Mouse (Mus musculus): ENCODE results near the gene Crbn. TPM values are rescaled to one million over a fixed set of nuclear protein-coding genes. Genes with fewer than 3 reads are reported as not detected.
A peak's percentile ranks its signal among the peaks of the same experiment; 100 is the strongest.

Gene Crbn
- 44.9 and 53.5 TPM in 2 replicates for polyA plus RNA-seq (2015; fragmentation: Nextera tagmentation; extraction: Ambion mirVana)

DNA sequence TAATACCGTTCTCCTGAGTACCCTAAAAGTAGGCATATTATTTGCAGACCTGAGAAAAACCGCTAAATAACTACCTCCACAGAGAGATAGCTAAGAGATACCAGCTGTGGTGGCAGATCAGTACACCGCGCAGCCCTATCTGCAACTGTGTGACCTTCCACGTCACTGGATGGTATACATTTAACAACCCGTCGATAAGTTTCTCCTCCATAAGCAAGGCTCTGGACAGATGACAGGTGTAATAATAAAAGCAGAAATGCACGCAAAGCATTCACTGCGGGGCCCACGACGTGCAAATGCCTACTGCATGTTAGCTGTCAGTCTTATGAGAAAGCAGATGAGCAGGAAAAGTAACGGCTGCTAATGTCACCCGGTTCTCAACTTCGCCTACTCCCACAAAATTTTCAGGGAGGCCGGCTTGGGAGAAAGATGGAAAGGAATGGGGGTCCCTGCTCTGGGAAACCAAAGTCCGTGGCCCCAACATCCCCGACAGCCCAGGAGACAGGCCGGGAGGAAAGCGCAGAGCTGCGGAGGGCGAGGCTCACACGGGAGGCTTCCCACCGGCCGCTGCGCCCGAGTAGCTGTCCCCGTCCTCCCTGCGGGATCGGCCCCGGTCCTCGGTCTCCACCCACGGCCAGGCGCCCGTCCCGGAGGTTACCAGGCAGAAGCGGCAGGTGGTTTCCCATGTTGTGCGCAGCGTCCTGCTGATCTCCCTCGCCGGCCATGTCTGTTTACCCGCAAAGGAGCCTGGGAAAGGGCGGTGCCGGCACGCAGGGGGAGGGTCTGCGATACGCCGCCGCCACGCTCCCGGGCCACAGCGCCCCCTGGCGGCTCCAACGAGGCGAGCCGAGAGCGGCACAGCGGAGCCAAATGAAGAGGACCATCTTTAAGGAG lies at the start of gene Crbn:
Gene Crbn (minus strand): TSS at position 745 of the 894 bp plus-strand sequence.
- Histone ChIP-seq H3K4me3 (peak within 1 kb of the TSS; percentile 85), H3K4me2 (peak within 1 kb of the TSS; percentile 92), H3K27ac (no peak within 1 kb of the TSS), H3K36me3 (peaks cover 10% of the 10 kb centered on the region), H3K9ac (peak within 1 kb of the TSS; percentile 89), H3K27me3 (no peaks in the 10 kb centered on the region), H3K4me1 (peaks cover 11% of the 10 kb centered on the region), H3K9me3 (no peaks in the 10 kb centered on the region)
- WGBS: 2% methylated on average over 57 of the region's 57 CpGs
- peak; percentile 91 for ATAC-seq (ENCODE audit: insufficient number of reproducible peaks, insufficient read depth, low FRiP score, low TSS enrichment, low read depth)

DNA sequence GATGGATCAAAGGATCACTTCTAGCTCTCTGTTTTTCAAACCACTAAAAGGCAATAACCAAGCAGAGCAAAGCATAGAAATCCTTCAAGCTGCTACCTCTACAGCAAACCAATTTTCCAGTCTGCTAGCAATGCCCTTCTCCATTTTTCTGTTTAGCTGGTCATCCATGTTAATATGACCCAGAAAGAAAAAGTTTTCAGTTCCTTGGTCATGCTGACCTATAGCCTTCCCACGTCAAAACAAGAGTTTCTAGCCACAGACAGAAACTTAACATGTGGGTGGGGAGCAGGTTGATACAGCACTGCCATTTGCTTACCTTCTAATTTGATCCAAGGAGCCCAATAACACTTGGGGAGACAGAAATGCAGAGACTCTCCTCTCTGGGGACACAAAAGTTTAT lies 40.3 kb upstream of the Crbn start:
- no peaks in the 10 kb centered on the region for H3K4me1 ChIP-seq
- no peak overlapping the region for H3K27ac ChIP-seq
- H3K4me3 ChIP-seq: no peak overlapping the region
- no peaks in the 10 kb centered on the region for H3K27me3 ChIP-seq
- 50% methylated on average over 1 of the region's 1 CpGs for WGBS
- no peak overlapping the region for H3K4me2 ChIP-seq
- H3K9me3 ChIP-seq: no peaks in the 10 kb centered on the region; the same call in 1 of the 2 replicates
- no peaks in the 10 kb centered on the region for H3K36me3 ChIP-seq
- no peak for ATAC-seq (ENCODE audit: insufficient number of reproducible peaks, insufficient read depth, low FRiP score, low TSS enrichment, low read depth)
- H3K9ac ChIP-seq: no peak overlapping the region

DNA sequence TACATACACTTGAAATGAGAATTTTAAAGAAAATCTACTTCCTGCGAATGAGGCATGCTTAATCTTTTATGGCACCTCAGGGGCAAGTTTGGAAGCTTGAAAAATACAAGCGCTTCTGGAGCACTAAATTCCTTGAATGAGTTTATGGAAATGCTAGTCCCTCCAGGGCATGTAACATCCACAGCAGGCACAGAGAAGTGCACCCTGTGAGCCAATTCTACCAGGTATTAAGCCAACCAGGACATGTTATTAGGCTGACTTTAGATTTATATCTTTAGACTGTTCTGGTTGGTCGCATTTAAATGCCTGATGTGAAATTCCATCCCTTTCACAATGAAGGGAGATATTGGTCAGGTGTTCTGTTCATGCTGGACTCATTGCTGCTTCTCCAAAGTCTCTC lies 38.2 kb upstream of the Crbn start:
- no peak overlapping the region for H3K27ac ChIP-seq
- no peaks in the 10 kb centered on the region for H3K9me3 ChIP-seq
- ATAC-seq (ENCODE audit: insufficient number of reproducible peaks, insufficient read depth, low FRiP score, low TSS enrichment, low read depth): no peak
- H3K4me1 ChIP-seq: no peaks in the 10 kb centered on the region
- 72% methylated on average over 3 of the region's 3 CpGs for WGBS
- no peaks in the 10 kb centered on the region for H3K36me3 ChIP-seq
- H3K4me2 ChIP-seq: no peak overlapping the region
- H3K9ac ChIP-seq: no peak overlapping the region
- H3K4me3 ChIP-seq: no peak overlapping the region
- H3K27me3 ChIP-seq: no peaks in the 10 kb centered on the region

DNA sequence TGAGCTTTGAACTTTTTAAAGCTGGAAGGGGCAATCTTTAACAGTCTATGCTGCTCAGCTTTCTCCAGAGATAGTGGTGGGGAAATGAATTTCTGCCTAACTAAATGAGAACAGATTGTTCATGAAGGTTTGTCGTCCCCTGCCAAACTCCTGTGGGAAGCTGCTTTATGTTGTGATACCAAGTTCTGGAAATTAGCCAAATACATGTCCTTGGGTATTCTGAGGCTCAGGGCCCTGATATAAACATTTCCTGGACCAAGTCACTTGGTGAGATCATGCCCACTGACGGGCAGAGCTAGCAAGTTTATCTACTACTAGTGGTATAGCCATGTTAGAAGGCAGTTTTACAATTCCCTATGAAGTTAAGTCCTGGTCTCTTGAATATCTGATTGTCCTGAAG lies 35.4 kb upstream of the Crbn start:
- Histone ChIP-seq H3K4me2 (no peak overlapping the region), H3K27me3 (no peaks in the 10 kb centered on the region), H3K36me3 (no peaks in the 10 kb centered on the region), H3K9ac (no peak overlapping the region), H3K27ac (no peak overlapping the region), H3K4me1 (no peaks in the 10 kb centered on the region), H3K9me3 (no peaks in the 10 kb centered on the region), H3K4me3 (no peak overlapping the region)
- ATAC-seq (ENCODE audit: insufficient number of reproducible peaks, insufficient read depth, low FRiP score, low TSS enrichment, low read depth): no peak
- WGBS: 63% methylated on average over 2 of the region's 2 CpGs

DNA sequence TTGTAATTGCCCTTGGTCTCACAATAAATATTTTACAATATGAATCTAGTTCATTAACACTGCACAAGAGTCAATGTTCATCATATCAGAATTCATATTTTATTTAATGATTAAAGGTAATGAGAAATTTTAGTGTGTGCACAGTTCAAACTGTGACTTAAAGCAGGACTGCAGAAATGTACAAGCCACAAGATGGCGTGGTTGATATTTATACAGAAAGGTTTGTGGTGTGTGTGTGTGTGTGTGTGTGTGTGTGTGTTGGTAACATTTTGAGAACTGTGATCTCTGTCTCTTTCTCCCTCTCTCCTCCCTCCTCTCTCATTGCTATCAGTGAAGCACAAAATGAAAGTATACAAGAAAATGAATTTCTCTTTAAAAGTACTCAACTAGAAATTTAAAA lies 22.5 kb upstream of the Crbn start:
- no peak overlapping the region for H3K27ac ChIP-seq
- no peak for ATAC-seq (ENCODE audit: insufficient number of reproducible peaks, insufficient read depth, low FRiP score, low TSS enrichment, low read depth)
- no peaks in the 10 kb centered on the region for H3K36me3 ChIP-seq
- H3K9me3 ChIP-seq: no peaks in the 10 kb centered on the region
- H3K4me2 ChIP-seq: no peak overlapping the region
- WGBS: 66% methylated on average over 1 of the region's 1 CpGs
- H3K9ac ChIP-seq: no peak overlapping the region
- no peaks in the 10 kb centered on the region for H3K4me1 ChIP-seq
- no peaks in the 10 kb centered on the region for H3K27me3 ChIP-seq
- H3K4me3 ChIP-seq: no peak overlapping the region

DNA sequence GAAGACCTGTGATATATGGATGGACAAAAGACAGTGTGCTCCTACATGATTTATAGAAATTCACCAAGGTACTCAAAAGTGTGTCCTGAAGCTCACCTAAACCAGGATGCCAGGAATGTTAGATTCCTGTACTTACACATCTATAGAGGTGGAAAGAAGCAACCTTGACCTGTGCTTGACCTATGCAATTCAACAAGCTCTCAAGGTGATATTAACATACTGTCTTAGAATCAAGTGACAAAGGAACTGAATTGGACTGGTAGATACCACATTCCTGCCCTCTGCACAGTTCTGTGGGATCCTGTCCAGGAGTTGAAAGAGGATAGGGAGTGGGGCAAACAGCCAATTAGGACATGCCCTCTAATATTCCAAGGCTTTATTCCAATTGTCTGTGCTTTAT lies 20.7 kb upstream of the Crbn start:
- Histone ChIP-seq H3K36me3 (no peaks in the 10 kb centered on the region), H3K9me3 (no peaks in the 10 kb centered on the region), H3K4me3 (no peak overlapping the region), H3K27me3 (no peaks in the 10 kb centered on the region), H3K4me2 (no peak overlapping the region), H3K9ac (no peak overlapping the region), H3K27ac (no peak overlapping the region), H3K4me1 (no peaks in the 10 kb centered on the region)
- no peak for ATAC-seq (ENCODE audit: insufficient number of reproducible peaks, insufficient read depth, low FRiP score, low TSS enrichment, low read depth)

DNA sequence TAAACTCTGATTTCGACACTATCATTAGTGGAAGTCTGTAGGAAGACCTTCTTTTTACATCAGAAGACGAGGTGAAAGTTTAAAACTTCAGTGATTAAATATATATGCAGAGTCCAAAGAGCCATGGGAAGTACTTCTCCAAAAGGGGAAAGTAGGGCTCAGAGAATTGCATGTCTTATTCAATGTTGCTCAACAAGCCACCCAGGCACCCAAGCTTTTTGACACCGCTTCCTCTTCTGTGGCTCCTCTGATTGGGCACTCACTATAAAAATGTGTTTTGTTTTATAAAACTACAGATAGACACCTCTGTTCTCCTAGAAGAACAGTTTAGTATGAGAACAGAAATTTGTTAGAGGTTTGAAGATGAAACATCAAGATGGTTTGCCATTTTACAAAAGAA lies 20.0 kb upstream of the Crbn start:
- H3K36me3 ChIP-seq: no peaks in the 10 kb centered on the region
- H3K27ac ChIP-seq: no peak overlapping the region
- ATAC-seq (ENCODE audit: insufficient number of reproducible peaks, insufficient read depth, low FRiP score, low TSS enrichment, low read depth): no peak
- no peak overlapping the region for H3K4me3 ChIP-seq
- H3K4me2 ChIP-seq: no peak overlapping the region
- no peaks in the 10 kb centered on the region for H3K27me3 ChIP-seq
- no peak overlapping the region for H3K9ac ChIP-seq
- 71% methylated on average over 3 of the region's 3 CpGs for WGBS
- no peaks in the 10 kb centered on the region for H3K4me1 ChIP-seq
- no peaks in the 10 kb centered on the region for H3K9me3 ChIP-seq

DNA sequence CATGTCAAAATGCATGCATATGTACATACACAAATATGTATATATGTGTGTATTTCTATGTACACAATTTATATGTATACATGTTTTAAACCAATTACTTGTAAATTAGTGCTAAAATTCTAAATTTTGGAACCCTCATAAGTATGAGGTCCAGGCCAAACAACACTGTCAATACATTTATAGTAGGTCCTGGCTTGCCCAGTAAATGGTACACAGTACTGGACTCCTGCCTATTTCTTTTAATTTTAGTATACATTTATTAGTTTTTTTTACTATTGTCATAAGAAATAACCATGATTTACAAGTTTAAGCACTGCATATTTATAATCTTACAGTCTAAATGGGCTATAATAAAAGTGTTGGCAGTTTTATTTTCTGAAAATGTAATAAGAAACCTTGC lies 19.4 kb upstream of the Crbn start:
- no peak overlapping the region for H3K27ac ChIP-seq
- no peak for ATAC-seq (ENCODE audit: insufficient number of reproducible peaks, insufficient read depth, low FRiP score, low TSS enrichment, low read depth)
- H3K9me3 ChIP-seq: no peaks in the 10 kb centered on the region
- no peaks in the 10 kb centered on the region for H3K36me3 ChIP-seq
- no peaks in the 10 kb centered on the region for H3K4me1 ChIP-seq
- H3K4me3 ChIP-seq: no peak overlapping the region
- no peaks in the 10 kb centered on the region for H3K27me3 ChIP-seq
- no peak overlapping the region for H3K9ac ChIP-seq
- H3K4me2 ChIP-seq: no peak overlapping the region

DNA sequence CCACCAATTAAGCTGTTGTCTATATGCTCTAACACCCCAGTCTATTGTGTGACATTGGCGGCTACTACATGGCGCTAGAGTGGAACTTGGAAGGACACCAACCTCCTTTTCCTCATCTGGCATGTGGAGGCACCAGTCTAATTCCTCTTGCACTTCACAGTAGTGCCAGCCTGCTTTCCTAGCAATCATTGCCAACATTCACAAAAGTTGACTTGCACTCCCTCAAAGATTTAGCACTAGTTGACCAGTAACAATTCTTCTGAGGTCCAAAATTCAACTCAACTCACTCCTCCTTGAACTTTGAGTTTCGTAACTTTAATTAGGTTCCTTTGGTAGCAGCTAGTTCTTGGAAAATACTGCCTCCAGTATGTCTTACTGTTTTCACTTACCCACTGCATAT lies 10.8 kb upstream of the Crbn start:
- no peak overlapping the region for H3K4me2 ChIP-seq
- no peaks in the 10 kb centered on the region for H3K4me1 ChIP-seq
- no peaks in the 10 kb centered on the region for H3K36me3 ChIP-seq
- WGBS: 86% methylated on average over 3 of the region's 3 CpGs
- no peaks in the 10 kb centered on the region for H3K9me3 ChIP-seq
- no peak overlapping the region for H3K27ac ChIP-seq
- H3K4me3 ChIP-seq: no peak overlapping the region
- H3K27me3 ChIP-seq: no peaks in the 10 kb centered on the region
- no peak for ATAC-seq (ENCODE audit: insufficient number of reproducible peaks, insufficient read depth, low FRiP score, low TSS enrichment, low read depth)
- no peak overlapping the region for H3K9ac ChIP-seq

DNA sequence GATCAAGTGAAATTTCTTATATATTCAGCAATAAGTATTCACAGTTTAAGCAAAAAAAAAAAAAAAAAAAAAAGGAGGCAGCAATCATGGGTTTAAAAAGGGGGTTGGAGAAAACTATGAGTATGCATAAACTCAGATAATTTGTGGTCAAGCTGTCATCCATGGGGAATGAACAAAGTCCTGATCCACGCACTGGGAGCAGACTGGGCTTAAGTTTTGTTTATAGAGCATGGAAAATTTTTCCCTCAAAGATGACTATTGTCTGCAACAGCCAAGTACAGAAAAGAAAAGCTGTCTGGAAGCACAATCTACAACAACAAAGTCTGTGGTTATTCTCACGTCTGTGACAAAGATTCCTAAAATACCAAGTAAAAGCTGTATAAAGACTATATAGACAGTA lies 9.3 kb upstream of the Crbn start:
- WGBS: 53% methylated on average over 2 of the region's 2 CpGs
- H3K9ac ChIP-seq: no peak overlapping the region
- H3K27me3 ChIP-seq: no peaks in the 10 kb centered on the region
- no peak for ATAC-seq (ENCODE audit: insufficient number of reproducible peaks, insufficient read depth, low FRiP score, low TSS enrichment, low read depth)
- no peaks in the 10 kb centered on the region for H3K9me3 ChIP-seq
- no peak overlapping the region for H3K4me2 ChIP-seq
- H3K4me1 ChIP-seq: no peaks in the 10 kb centered on the region
- H3K4me3 ChIP-seq: no peak overlapping the region
- H3K27ac ChIP-seq: no peak overlapping the region
- H3K36me3 ChIP-seq: no peaks in the 10 kb centered on the region

DNA sequence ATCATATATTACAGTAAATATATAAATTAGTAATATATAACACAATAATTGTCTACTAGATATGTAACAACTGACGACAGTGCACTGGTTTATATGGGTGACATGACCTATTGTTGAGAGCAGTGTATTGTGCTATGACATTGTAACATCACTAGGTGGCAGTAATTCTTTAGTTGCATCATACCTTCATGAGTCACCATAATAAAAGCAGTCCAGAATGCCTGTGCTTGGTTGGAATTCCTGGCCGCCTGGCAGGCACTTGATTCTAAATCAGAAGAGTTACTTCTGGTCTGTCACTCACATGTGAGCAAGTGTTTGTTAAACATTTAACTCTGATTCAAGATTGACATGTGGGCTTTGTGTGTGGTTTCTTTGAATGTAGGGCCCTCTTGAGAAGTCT lies 5.0 kb upstream of the Crbn start:
- H3K27me3 ChIP-seq: no peaks in the 10 kb centered on the region
- H3K4me2 ChIP-seq: no peak overlapping the region
- H3K4me1 ChIP-seq: no peaks in the 10 kb centered on the region
- H3K9ac ChIP-seq: no peak overlapping the region
- no peak overlapping the region for H3K4me3 ChIP-seq
- 24% methylated on average over 2 of the region's 2 CpGs for whole genome bisulfite sequencing
- H3K36me3 ChIP-seq: no peaks in the 10 kb centered on the region
- no peaks in the 10 kb centered on the region for H3K9me3 ChIP-seq
- ATAC-seq (ENCODE audit: insufficient number of reproducible peaks, insufficient read depth, low FRiP score, low TSS enrichment, low read depth): no peak
- no peak overlapping the region for H3K27ac ChIP-seq

DNA sequence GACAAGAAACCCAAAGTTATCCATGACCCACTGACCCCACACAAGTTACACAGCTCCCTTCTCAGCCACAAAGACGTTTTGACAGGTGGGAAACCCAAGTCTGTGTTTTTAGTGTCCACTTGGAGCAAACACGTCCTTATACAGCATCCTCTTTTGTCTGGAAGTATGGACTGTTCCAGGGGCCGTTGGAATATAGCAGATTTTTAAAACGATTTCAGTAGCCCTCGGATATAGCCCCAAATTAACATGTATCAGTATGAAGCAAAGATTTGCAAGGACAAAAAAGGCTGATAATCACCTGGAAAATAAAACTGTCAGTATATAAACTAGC lies 315 bp upstream of the Crbn start:
- no peak overlapping the region for H3K9ac ChIP-seq
- WGBS: 59% methylated on average over 5 of the region's 5 CpGs
- H3K9me3 ChIP-seq: no peaks in the 10 kb centered on the region

More for the DNA sequence above, 315 bp upstream of the Crbn start:
- ATAC-seq (ENCODE audit: insufficient number of reproducible peaks, insufficient read depth, low FRiP score, low TSS enrichment, low read depth): no peak; the same call in 1 of the 2 replicates
- no peaks in the 10 kb centered on the region for H3K27me3 ChIP-seq
- H3K4me3 ChIP-seq: peak overlapping the region; percentile 85
- peaks cover 11% of the 10 kb centered on the region for H3K4me1 ChIP-seq
- peak overlapping the region; percentile 92 for H3K4me2 ChIP-seq
- no peak overlapping the region for H3K27ac ChIP-seq
- peaks cover 5% of the 10 kb centered on the region; the same call in 1 of the 2 replicates for H3K36me3 ChIP-seq

Data from embryonic facial prominence, embryonic 13.5 days (tissue).